Mouse (Mus musculus) erythroblast, embryonic 14.5 days (primary cell): Measurements from ENCODE around the gene Hoxb3. TPM values are rescaled to one million over a fixed set of nuclear protein-coding genes. Genes with fewer than 3 reads are reported as not detected.

Experiments used
- H3K27me3 ChIP-seq: 2 replicates; pipeline ENCODE4 v1.6.1; 2012; ENCODE audit warnings: inconsistent platforms; ENCODE audit not compliant: control insufficient read depth
- H3K36me3 ChIP-seq: 2 replicates; pipeline ENCODE4 v1.6.1; 2012; ENCODE audit warnings: mild to moderate bottlenecking, inconsistent platforms; ENCODE audit not compliant: control insufficient read depth
- H3K4me1 ChIP-seq: 2 replicates; pipeline ENCODE4 v1.6.1; 2012; ENCODE audit warnings: inconsistent platforms; ENCODE audit not compliant: control insufficient read depth
- H3K4me3 ChIP-seq: replicated peaks from 2 replicates; pipeline ENCODE3; 2012; ENCODE audit warnings: moderate library complexity, mild to moderate bottlenecking, inconsistent platforms
- H3K9me3 ChIP-seq: 2 replicates; pipeline ENCODE4 v1.6.1; 2012; ENCODE audit warnings: low read length, inconsistent platforms, mixed read lengths; ENCODE audit not compliant: control insufficient read depth
- GATA1 ChIP-seq: IDR thresholded peaks from 2 replicates; pipeline ENCODE4 v1.6.1; 2012; ENCODE audit warnings: low read length, inconsistent platforms, mixed read lengths
- TAL1 ChIP-seq: IDR thresholded peaks from 3 replicates; pipeline ENCODE4 v1.6.1; 2012; ENCODE audit warnings: low read length, inconsistent platforms, mixed read lengths
- polyA plus RNA-seq: library from polyadenylated mRNA; stranded (reverse); fragments of >175 nt; gene quantifications from 2 replicates; pipeline ENCODE4 v1.2.3, GENCODE M21; 2012

Hoxb3 gene
- polyA plus RNA-seq, 1 experiment, result not detected

- no peak overlapping the region for H3K4me3 ChIP-seq
- peaks cover 100% of the 10 kb centered on the region for H3K27me3 ChIP-seq
- TF ChIP-seq TAL1, result no peak
- TF ChIP-seq GATA1, result no peak
- H3K36me3 ChIP-seq, result no peaks in the 10 kb centered on the region
- H3K4me1 ChIP-seq, result no peaks in the 10 kb centered on the region
- H3K9me3 ChIP-seq, result no peaks in the 10 kb centered on the region
Observed at GRCm38 (mm10) chr11:96308763-96309162, 14.4 kb upstream of the Hoxb3 start.

DNA sequence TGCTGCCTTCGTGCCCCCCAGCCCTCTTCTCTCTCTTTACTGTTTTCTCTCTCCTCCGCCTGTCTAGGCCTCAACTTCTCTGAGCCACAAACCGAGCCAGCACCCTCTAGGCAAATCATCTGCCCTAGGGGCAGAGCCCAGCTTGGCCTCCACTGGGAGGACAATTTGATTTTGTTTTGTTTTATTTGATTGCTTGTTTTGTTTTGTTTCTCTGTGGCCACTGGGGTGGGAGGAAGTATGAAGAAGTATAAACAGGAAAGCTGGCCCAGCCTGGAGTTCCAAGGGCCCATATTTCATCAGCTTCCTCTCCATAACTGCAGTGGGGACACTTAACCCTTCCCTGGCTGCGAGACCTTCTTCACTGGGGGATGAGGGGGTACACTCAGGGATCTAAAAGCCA, 13.8 kb upstream of the Hoxb3 start:
- peaks cover 100% of the 10 kb centered on the region for H3K27me3 ChIP-seq
- no peak overlapping the region for H3K4me3 ChIP-seq
- H3K9me3 ChIP-seq, result no peaks in the 10 kb centered on the region
- TF ChIP-seq GATA1 (no peak), TAL1 (no peak)
- H3K4me1 ChIP-seq, result no peaks in the 10 kb centered on the region
- H3K36me3 ChIP-seq, result no peaks in the 10 kb centered on the region

- Histone ChIP-seq H3K27me3 (peaks cover 100% of the 10 kb centered on the region), H3K4me3 (no peak overlapping the region)
Observed at GRCm38 (mm10) chr11:96310183-96310938, 12.8 kb upstream of the Hoxb3 start.

DNA sequence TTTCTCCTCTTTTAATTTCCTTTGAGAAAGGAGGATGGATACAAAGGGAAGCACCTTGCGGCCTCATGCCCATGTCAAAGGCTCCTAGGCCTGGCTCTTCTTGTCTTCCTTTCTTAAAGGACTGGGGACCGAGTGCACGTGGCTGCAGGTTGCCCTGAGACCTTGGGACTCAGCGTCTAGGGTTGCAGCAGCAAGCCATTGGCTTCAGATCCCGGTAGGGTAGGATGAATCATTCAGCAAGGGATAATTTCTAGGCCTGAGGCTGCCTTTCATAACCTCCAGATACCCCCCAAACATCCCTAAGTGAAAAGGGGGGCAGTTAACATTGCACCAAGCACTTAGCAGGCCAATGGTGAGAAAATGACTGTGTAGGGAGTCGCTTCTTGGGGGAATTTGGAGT, 12.0 kb upstream of the Hoxb3 start:
- H3K9me3 ChIP-seq, result no peaks in the 10 kb centered on the region
- peaks cover 100% of the 10 kb centered on the region for H3K27me3 ChIP-seq
- H3K36me3 ChIP-seq, result no peaks in the 10 kb centered on the region
- TF ChIP-seq TAL1 (no peak), GATA1 (no peak)
- no peaks in the 10 kb centered on the region for H3K4me1 ChIP-seq
- no peak overlapping the region for H3K4me3 ChIP-seq

More at GRCm38 (mm10) chr11:96310183-96310938, 12.8 kb upstream of the Hoxb3 start:
- no peaks in the 10 kb centered on the region for H3K36me3 ChIP-seq
- H3K9me3 ChIP-seq, result no peaks in the 10 kb centered on the region
- TF ChIP-seq GATA1 (no peak), TAL1 (no peak)
- H3K4me1 ChIP-seq, result no peaks in the 10 kb centered on the region

- no peaks in the 10 kb centered on the region for H3K4me1 ChIP-seq
- no peak for TF ChIP-seq GATA1
- TF ChIP-seq TAL1, result no peak
- H3K4me3 ChIP-seq, result no peak overlapping the region
- no peaks in the 10 kb centered on the region for H3K9me3 ChIP-seq
- H3K27me3 ChIP-seq, result peaks cover 100% of the 10 kb centered on the region
- no peaks in the 10 kb centered on the region for H3K36me3 ChIP-seq
Observed at GRCm38 (mm10) chr11:96311520-96312417, 11.4 kb upstream of the Hoxb3 start.

DNA sequence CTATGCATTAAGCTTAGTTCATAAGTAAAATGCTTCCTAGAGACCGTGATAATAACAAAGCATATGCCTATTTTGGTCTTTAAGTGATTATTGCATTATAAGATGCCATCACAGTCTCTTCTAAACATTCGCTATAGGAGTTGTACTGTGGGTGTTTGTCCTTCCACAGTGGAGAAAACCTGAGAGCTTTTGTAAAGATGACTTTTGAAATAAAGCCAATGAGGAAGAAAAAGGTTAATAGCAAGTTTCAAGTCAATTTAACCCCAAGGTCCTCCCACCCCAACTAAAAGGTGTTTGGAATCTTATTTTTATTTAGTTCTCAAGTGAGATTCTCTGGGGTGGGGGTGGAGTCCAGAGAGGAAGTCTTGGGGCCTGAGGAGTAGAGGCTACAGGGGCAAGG, 10.0 kb upstream of the Hoxb3 start:
- Histone ChIP-seq H3K4me1 (no peaks in the 10 kb centered on the region), H3K27me3 (peaks cover 100% of the 10 kb centered on the region), H3K36me3 (no peaks in the 10 kb centered on the region), H3K4me3 (no peak overlapping the region), H3K9me3 (no peaks in the 10 kb centered on the region)
- no peak for TF ChIP-seq GATA1
- no peak for TF ChIP-seq TAL1

DNA sequence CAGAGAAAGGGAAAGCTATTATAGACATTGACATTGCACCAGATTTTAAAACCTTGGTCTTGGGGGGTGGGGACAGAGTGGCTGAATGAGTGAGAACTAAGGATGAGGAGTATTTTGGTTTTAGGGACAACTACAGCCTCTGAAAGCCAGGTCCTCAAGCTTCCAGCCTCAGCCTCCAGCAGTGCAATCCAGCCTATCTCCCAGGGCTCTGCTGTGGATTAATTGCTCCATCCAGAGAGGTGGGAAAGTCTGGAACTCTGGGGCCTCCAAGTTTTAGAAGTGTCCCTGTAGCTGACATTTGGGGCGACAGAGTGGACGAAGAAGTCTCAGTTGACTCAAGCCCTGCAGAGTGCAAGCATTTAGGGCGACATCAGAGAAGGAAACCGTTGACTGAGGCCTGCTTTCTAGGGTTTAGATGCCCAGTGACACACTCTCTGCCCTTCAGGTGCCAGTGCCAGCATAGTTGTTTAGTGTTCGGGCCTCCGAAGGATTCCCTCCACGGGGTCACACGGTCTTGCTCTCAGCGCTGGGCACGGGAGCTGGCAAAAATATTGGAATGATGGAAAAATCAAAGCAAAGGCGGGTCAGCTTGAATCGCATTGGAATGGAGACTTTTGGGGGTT, 9.2 kb upstream of the Hoxb3 start:
- Histone ChIP-seq H3K4me1 (no peaks in the 10 kb centered on the region), H3K9me3 (no peaks in the 10 kb centered on the region), H3K4me3 (no peak overlapping the region), H3K36me3 (no peaks in the 10 kb centered on the region), H3K27me3 (peaks cover 100% of the 10 kb centered on the region)
- TF ChIP-seq GATA1 (no peak), TAL1 (no peak)

- H3K4me3 ChIP-seq, result no peak overlapping the region
- no peaks in the 10 kb centered on the region for H3K4me1 ChIP-seq
- TF ChIP-seq GATA1, result no peak
- TF ChIP-seq TAL1, result no peak
- no peaks in the 10 kb centered on the region for H3K9me3 ChIP-seq
- peaks cover 100% of the 10 kb centered on the region for H3K27me3 ChIP-seq
- H3K36me3 ChIP-seq, result no peaks in the 10 kb centered on the region
Observed at GRCm38 (mm10) chr11:96314671-96315343, 8.3 kb upstream of the Hoxb3 start.

DNA sequence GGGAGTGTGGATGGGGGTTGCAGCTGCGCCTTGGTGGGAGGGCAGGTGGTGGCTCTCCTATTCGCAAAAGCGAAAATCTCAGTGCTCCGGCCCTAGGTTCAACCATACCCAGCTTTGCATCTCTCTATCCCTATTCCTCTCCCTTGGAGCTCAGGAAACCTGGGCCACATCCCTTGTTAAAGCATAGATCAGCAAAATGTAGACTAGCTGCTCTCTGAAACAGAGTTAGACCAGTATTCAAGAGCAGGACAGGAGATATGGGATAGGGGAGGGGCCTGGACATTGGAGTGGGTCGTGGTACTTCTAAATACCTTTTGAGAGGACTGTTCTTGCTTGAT, 7.8 kb upstream of the Hoxb3 start:
- Histone ChIP-seq H3K9me3 (no peaks in the 10 kb centered on the region), H3K27me3 (peaks cover 100% of the 10 kb centered on the region), H3K4me3 (no peak overlapping the region), H3K4me1 (no peaks in the 10 kb centered on the region), H3K36me3 (no peaks in the 10 kb centered on the region)
- TF ChIP-seq GATA1, result no peak
- no peak for TF ChIP-seq TAL1
